Mouse (Mus musculus) adrenal gland, adult 8-10 months (tissue): ENCODE data around the gene Svbp. TPM values are rescaled to one million over a fixed set of nuclear protein-coding genes. Genes with fewer than 3 reads are reported as not detected.

Experiments
- DNase-seq: peaks from one replicate; pipeline ENCODE4 v3.0.0; 2022
- total RNA-seq, 4 experiments: library from RNA; stranded (reverse); gene quantifications; 2 replicates each; pipeline ENCODE4 v1.2.4; 2022

Gene Svbp
- total RNA-seq, result 10 to 100 TPM; 15.8 to 25.3 (median 17.1) TPM

GRCm38 (mm10) chr4:119194909-119195581 lies at the start of gene Svbp:
Svbp (plus strand) TSS chr4:119195306.
- peak; percentile 79 for DNase-seq

GRCm38 (mm10) chr4:119146816-119147215 lies 48.3 kb upstream of the Svbp start:
- DNase-seq, result peak; percentile 47

- DNase-seq, result no peak
These were observed 47.8 kb upstream of the Svbp start for GRCm38 (mm10) chr4:119147347-119147746.

GRCm38 (mm10) chr4:119148741-119149140 lies 46.4 kb upstream of the Svbp start:
- DNase-seq, result no peak

GRCm38 (mm10) chr4:119157186-119157585 lies 37.9 kb upstream of the Svbp start:
- no peak for DNase-seq

GRCm38 (mm10) chr4:119157891-119158290 lies 37.2 kb upstream of the Svbp start:
- DNase-seq, result no peak

GRCm38 (mm10) chr4:119161358-119161757 lies 33.7 kb upstream of the Svbp start:
- no peak for DNase-seq

- no peak for DNase-seq
These were observed 32.1 kb upstream of the Svbp start for GRCm38 (mm10) chr4:119162990-119163389.

GRCm38 (mm10) chr4:119165916-119166315 lies 29.2 kb upstream of the Svbp start:
- DNase-seq, result no peak

GRCm38 (mm10) chr4:119167068-119167467 lies 28.0 kb upstream of the Svbp start:
- DNase-seq, result no peak

GRCm38 (mm10) chr4:119167663-119168062 lies 27.4 kb upstream of the Svbp start:
- DNase-seq, result peak; percentile 74

GRCm38 (mm10) chr4:119172919-119173650 lies 22.0 kb upstream of the Svbp start:
- no peak for DNase-seq

GRCm38 (mm10) chr4:119173851-119174453 lies 21.2 kb upstream of the Svbp start, which contains the start of gene Zfp691:
Zfp691 (minus strand) TSS chr4:119174195.
- peak; percentile 96 for DNase-seq

- DNase-seq, result no peak
These were observed 17.4 kb upstream of the Svbp start for GRCm38 (mm10) chr4:119177702-119178101.

GRCm38 (mm10) chr4:119178331-119178730 lies 16.8 kb upstream of the Svbp start:
- peak; percentile 24 for DNase-seq

GRCm38 (mm10) chr4:119180133-119180707 lies 14.9 kb upstream of the Svbp start:
- no peak for DNase-seq

- DNase-seq, result no peak
These were observed 13.7 kb upstream of the Svbp start for GRCm38 (mm10) chr4:119181456-119181855.

GRCm38 (mm10) chr4:119183525-119183924 lies 11.6 kb upstream of the Svbp start:
- DNase-seq, result no peak

GRCm38 (mm10) chr4:119185771-119186170 lies 9.3 kb upstream of the Svbp start:
- DNase-seq, result no peak

- DNase-seq, result no peak
These were observed 6.9 kb upstream of the Svbp start for GRCm38 (mm10) chr4:119188060-119188785.

- DNase-seq, result no peak
These were observed 5.7 kb upstream of the Svbp start for GRCm38 (mm10) chr4:119189392-119189791.

GRCm38 (mm10) chr4:119189864-119190263 lies 5.2 kb upstream of the Svbp start, which contains the start of gene Ermap:
Ermap (minus strand) TSS chr4:119190011.
- DNase-seq, result no peak
